Mouse (Mus musculus) lung, embryonic 14.5 days (tissue): Measurements from ENCODE around the gene Gm8926. TPM values are rescaled to one million over a fixed set of nuclear protein-coding genes. Genes with fewer than 3 reads are reported as not detected.
"Not testable (repeated sequence)": the region's sequence is repeated elsewhere in the genome, so short reads cannot be mapped to it uniquely, and the experiment has no call there.

ENCODE experiments used
- ATAC-seq: fragments of 200-750 bp; cut with Nextera tagmentation; 2 replicates; pipeline ENCODE4 v1.8.0; 2017; ENCODE audit warnings: mild to moderate bottlenecking, moderate TSS enrichment, moderate library complexity; ENCODE audit not compliant: insufficient read depth
- DNase-seq: peaks from one replicate; pipeline ENCODE4 v3.0.0-alpha.2; 2015
- H3K27ac ChIP-seq: fragments of 300-500 bp; sonication (generic); 2 replicates; pipeline ENCODE4 v1.5.1; 2014; ENCODE audit warnings: low read depth, mild to moderate bottlenecking, moderate library complexity
- H3K27me3 ChIP-seq: fragments of 300-500 bp; sonication (generic); 2 replicates; pipeline ENCODE4 v1.6.1; 2014; ENCODE audit warnings: low read length, control low read depth; ENCODE audit not compliant: insufficient read depth
- H3K36me3 ChIP-seq: fragments of 300-500 bp; sonication (generic); 2 replicates; pipeline ENCODE4 v1.6.1; 2014; ENCODE audit warnings: control low read depth; ENCODE audit not compliant: insufficient read depth
- H3K4me1 ChIP-seq: fragments of 300-500 bp; sonication (generic); 2 replicates; pipeline ENCODE4 v1.6.1; 2014; ENCODE audit warnings: antibody characterized with exemption, control low read depth; ENCODE audit not compliant: insufficient read depth
- H3K4me2 ChIP-seq: fragments of 300-500 bp; sonication (generic); 2 replicates; pipeline ENCODE4 v1.6.1; 2014; ENCODE audit warnings: mild to moderate bottlenecking
- H3K4me3 ChIP-seq: fragments of 300-500 bp; sonication (generic); 2 replicates; pipeline ENCODE4 v1.5.1; 2014; ENCODE audit warnings: low read depth, low read length
- H3K9ac ChIP-seq: fragments of 300-500 bp; sonication (generic); 2 replicates; pipeline ENCODE4 v1.6.1; 2014
- H3K9me3 ChIP-seq: fragments of 300-500 bp; sonication (generic); 2 replicates; pipeline ENCODE4 v1.6.1; 2016; ENCODE audit warnings: low read depth, low read length, control low read depth
- WGBS: fragments of 180-500 bp; shearing (Covaris S2); extraction: QIAGEN DNeasy Blood & Tissue Kit; methylation state at CpG from one replicate; pipeline ENCODE4 v1.1.7; 2014; 5-methylcytosine and 5-hydroxymethylcytosine counted together
- polyA plus RNA-seq: library from polyadenylated mRNA; unstranded; fragments of >200 nt; fragmentation: Nextera tagmentation; extraction: Ambion mirVana; gene quantifications from 2 replicates; pipeline ENCODE4 v1.2.1, GENCODE M21; 2014

Gene Gm8926
- not detected in 2 replicates for polyA plus RNA-seq

DNA sequence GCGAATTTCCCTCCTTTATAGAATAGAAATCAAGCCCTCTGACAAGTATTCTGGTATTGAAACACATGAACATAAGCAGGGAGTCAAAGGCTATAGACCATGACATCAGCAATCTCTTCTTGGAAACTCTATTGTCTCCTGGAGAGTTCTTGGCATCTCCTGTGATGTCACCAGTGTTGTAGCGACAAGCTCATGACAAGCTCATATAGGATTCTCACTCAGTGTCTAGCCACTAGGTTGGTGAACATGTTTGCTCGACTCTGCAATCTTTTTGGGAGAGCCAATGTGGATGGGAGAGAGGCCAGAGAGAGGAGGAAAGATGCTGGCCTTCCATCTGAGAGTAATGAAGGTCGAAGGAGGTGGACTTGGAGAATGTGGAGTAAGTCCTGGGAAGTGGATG, at the start of gene Gm8926:
Gm8926 (plus strand) TSS at position 301 of the 400 bp plus-strand sequence.
- H3K4me1 ChIP-seq, H3K27ac ChIP-seq, H3K4me3 ChIP-seq, H3K36me3 ChIP-seq, DNase-seq, H3K9me3 ChIP-seq, H3K4me2 ChIP-seq, H3K27me3 ChIP-seq, ATAC-seq, H3K9ac ChIP-seq: not testable (repeated sequence)
- WGBS, result 30% methylated on average over 1 of the region's 4 CpGs

Other genes with a start within 250 kb of the Gm8926 start
- not detected in 2 replicates for gene Gm6460, start 175.6 kb upstream of the Gm8926 start, polyA plus RNA-seq
- gene Gm8922, start 88.6 kb upstream of the Gm8926 start, polyA plus RNA-seq, result not detected in 2 replicates
- gene Gm6465, start 75.0 kb downstream of the Gm8926 start, polyA plus RNA-seq, result not detected in 2 replicates
- gene 4933402N22Rik, start 147.5 kb downstream of the Gm8926 start, polyA plus RNA-seq, result not detected in 2 replicates